Mouse (Mus musculus) cerebellum, adult (tissue): ENCODE measurements around the gene Setd5.

ENCODE experiments used
- ATAC-seq: cut with Nextera tagmentation; 2 replicates; pipeline ENCODE4 v1.9.2; 2017; ENCODE audit warnings: mild to moderate bottlenecking, moderate library complexity, mixed read lengths; ENCODE audit not compliant: insufficient number of reproducible peaks, low FRiP score, low TSS enrichment

Gene Setd5

DNA sequence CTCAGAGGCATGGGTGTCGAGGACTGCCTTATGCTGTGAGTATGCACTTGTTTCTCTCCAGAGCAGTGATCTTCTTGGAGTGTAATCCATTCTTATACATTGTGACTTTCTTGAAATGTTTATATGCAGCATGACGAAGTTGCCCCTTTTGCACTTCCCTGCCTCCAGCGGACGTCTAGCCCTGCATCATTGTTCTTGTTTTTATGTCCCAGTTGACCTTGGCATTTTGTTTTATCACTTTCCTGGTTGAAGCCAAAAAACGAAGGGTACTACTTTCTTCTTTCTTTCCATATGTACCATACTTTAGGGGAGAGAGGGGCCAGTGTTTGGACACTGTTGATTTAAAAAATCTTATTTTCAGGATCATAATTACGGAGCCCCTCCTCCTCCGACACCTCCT lies 32.8 kb downstream of the Setd5 start:
- no peak for ATAC-seq

- ATAC-seq, result no peak
Observed at GRCm38 (mm10) chr6:113120806-113121205, 43.6 kb downstream of the Setd5 start.

DNA sequence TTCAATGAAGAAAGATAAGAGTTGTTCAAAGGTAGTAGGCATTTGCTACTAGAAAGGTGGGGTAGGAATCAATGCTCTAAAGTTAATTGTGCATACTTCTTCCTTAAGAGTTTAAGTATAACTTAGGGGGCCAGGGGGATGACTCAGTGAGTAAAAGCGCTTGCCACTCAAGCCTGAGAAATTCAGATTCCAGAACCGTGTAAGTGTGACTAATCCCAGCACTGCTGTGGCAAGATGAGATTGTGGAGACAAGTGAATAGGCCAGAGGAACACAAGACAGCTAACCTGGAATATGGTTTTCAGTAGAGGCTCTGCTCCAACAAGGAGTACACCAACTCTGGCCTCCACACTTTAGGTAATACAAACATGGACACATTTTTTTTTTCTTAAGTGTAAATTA lies 56.2 kb downstream of the Setd5 start:
- no peak for ATAC-seq

DNA sequence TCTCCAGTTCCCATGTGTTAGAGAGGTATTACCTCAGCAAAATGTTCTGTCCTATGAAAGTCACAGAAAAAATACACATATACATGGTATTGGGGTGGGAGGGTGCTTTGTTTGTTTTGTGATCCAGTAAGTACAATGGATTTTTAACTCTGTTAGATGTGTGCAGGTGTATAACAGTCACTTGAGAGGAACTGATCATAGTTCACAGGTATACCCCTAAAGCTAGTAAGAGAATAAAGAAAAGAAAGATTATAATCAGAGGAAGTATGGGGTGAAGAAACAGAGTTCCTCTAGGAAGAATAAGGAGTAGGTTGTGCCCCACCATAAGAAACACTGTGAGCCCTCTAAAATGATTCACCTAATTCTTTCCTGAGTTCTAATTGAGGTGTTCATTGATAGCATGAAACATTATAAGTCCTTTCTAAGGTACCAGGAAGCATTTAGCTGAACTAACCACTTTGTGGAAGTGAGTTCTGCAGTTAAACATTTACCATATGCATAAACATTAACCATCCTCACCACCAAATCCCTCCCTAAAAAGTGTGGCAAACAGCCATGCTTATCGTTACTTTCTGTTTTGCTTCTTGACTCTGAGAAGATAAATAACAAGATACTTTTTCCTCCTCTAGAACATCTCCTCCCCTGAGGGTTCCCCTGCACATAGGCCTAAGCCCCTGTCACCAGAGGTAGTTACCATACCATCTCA lies 64.4 kb downstream of the Setd5 start:
- ATAC-seq, result no peak

GRCm38 (mm10) chr6:113144764-113145163 lies 67.6 kb downstream of the Setd5 start:
- no peak for ATAC-seq

DNA sequence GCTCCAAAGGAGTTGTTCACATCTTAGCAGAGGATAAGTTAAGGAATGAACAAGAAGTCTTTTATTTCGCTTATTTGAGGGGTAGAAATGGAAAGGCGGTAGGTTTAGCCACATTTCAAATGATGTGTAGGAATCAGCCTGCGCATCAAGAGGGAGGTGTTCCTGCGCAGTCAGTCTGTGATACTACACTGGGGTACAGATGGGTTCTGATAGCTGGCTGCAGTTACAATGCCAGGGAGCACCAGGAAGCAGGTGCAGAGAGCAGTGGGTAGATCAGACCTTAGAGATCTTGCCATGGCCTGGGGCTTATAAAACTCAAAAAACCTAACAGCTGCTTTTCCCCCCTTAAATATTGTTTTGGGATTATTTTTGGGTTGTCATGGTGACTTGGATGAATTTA lies 68.1 kb downstream of the Setd5 start:
- no peak for ATAC-seq

- ATAC-seq, result no peak
Observed at GRCm38 (mm10) chr6:113154071-113154470, 76.9 kb downstream of the Setd5 start.

DNA sequence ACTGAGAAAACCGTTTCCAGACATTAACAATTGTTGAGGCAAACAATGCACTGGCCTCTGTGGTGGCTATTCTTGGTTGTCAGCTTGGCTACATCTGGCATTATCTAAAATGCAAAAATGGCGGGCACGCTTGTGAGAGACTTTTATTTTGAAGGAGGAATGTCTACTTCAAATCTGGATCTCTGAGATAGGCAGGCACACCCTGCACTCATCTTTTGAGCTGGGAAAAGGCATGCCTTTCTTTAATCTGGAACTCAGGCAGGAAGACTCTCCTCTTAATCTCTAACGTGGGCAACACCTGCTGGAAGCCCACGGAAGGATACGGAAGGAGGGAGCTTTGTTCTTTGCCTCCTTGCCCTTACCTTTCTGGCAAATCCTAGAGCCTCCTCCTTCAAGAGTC lies 77.7 kb downstream of the Setd5 start:
- no peak for ATAC-seq

DNA sequence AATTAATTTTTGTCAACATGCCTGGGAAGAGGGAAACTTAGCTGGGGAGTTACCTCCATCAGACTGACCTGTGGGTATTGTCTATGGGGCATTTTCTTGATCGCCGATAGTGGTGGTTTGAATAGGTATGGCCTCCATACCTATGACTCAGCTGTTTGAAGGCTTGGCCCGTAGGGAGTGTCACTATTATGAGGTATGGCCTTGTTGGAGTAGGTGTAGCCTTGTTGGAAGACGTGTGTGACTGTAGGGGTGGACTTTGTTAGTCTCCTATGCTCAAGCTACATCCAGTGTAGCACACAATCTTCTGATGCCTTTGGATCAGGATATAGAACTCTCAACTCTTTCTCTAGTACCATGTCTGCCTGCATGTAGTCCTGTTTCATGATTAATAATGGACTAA lies 78.9 kb downstream of the Setd5 start:
- ATAC-seq, result no peak

DNA sequence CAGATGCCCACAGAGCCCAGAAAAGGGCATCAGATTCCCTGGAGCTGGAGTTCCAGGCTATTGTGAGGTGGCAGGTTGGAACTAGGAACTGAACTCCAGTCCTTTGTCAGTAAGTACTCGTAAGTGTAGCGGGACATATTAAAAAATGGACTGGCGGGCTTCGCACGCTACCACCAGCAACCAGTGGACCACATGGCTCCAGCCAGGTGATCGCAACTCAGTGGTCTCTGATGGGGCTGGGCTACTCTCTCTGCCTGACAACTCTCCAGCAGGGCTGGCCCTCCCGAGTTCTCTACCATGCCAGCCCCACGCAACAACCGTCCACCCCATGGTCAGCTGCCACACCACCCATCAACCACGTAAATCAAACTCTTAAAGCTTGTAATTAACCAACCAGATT lies 82.9 kb downstream of the Setd5 start:
- no peak for ATAC-seq

- peak; percentile 61; the same call in 1 of the 2 replicates for ATAC-seq
Observed at GRCm38 (mm10) chr6:113161982-113162381, 84.8 kb downstream of the Setd5 start.

DNA sequence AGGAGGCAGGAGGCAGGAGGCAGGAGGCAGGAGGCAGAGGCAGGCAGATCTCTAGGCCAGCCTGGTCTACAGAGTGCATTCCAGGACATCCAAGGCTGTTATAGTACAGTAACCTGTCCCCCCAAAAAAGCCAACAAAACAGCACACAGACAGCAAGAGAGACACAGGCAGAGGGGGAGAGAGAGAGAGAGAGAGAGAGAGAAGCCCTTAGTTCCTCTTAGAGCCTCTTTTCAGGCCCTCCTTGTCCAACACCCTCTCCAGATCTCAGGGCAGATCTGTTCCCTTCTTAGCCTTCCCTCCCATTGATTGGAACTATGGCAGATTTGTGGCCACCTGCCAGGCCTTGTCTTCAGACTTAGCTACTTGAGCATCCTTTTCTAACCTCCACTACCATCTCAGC lies 86.3 kb downstream of the Setd5 start:
- ATAC-seq, result no peak

- no peak for ATAC-seq
Observed at GRCm38 (mm10) chr6:113166661-113167251, 89.6 kb downstream of the Setd5 start.

DNA sequence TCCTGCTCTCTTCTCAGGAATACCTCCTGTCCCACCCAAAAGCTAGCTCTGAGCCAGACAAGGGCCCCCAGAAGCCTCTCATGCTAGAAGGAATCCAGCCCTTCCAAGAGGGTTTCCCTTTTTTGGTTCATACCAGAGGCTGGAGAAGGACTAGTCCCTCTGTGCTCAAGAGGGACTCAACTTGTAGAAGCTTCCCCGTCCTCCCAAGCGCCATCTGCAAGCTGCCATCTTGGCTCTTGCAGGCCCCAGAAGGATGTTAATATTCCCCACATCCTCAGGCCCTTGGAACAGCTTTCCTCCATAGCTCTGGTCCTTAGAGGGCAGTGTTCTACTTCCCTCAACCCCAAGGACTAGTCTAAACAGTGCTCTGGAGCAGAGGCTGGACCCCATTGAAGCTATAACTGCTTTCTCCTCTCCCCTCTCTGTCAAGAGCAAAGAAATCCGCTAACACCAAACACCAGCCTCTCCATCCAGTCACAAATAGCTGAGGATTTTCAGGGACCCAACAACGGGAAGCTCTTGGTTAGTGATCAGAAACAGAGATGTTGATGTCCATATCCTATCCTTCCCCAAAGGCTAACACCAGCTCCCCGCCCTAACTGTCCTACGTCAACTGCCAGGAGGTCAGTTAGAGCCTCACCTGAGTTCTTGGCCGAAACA lies 91.3 kb downstream of the Setd5 start:
- no peak for ATAC-seq

DNA sequence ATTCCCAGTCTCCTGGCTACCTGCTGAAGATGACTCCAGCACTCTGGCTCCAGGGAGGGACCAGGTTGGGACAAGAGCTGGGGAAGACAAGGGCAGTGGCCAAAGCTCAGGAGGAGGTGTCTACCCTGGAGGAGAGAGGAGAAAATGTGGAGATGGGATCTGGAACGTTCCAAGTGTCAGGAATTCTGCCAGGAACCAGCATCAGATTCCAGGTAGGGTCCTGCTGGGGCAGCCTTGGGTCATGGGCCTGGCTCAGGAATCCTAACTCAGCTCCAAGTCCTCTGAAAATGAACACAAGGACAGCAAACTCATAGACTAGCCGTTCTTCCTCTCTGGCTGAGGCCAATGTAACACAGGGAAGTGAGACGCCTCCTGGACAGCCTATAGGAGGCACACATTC lies 92.7 kb downstream of the Setd5 start:
- ATAC-seq, result no peak

GRCm38 (mm10) chr6:113170651-113171050 lies 93.5 kb downstream of the Setd5 start:
- no peak for ATAC-seq

GRCm38 (mm10) chr6:113172011-113172410 lies 94.8 kb downstream of the Setd5 start:
- no peak for ATAC-seq

DNA sequence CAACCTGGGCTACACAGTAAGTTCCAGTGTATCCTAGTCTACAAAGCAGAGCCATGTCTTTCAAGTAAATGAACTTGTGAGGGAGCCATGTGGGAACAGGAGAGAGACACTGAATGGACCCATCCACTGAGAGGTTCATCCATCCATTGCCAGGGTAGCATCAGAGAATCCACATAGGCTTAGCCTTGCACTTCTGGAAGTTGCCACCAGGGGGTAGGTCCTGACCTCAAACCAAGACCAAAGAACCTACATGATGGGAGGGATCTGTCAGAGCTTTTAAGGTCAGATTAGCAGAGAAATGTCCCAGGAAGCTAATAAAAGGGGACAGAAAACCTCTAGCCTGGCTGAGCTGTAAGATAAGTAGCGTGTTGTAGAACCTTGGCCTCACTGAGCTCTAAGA lies 95.4 kb downstream of the Setd5 start:
- 0 out of 2 replicates have a peak, but pooled peaks have one; percentile 28 for ATAC-seq

- no peak for ATAC-seq
Observed at GRCm38 (mm10) chr6:113175469-113175868, 98.3 kb downstream of the Setd5 start.

DNA sequence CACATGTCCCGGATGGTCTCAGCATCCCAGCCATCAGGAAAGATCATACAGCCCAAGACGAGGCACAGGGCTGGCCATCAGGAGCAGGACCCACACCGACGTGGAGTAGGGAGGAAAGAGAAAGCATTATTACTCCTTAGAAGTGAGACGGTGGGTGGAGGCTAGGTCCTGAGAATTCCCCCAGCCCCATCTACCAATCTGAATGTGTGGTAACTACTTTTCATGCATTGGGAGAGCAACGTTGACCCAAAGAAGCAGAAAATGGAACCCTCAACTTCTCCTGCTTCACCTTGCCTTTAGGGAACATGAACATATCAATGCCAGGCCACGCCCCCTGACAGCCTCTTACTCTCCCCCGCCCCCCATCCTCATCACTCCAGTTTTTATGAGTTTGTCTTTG lies 99.4 kb downstream of the Setd5 start:
- ATAC-seq, result no peak

- ATAC-seq, result peak; percentile 64; the same call in 1 of the 2 replicates
Observed at GRCm38 (mm10) chr6:113178286-113179194, 101.4 kb downstream of the Setd5 start.
